Mouse (Mus musculus): ENCODE results near the gene Mall. TPM values are rescaled to one million over a fixed set of nuclear protein-coding genes. Genes with fewer than 3 reads are reported as not detected.

The Mall gene
- 0.09 and 0.13 TPM in 2 replicates for polyA plus RNA-seq (2015; fragmentation: Nextera tagmentation; extraction: Ambion mirVana)

- H3K4me2 ChIP-seq = peak within 1 kb of the TSS; percentile 25; the same call in 1 of the 2 replicates
- no peak within 1 kb of the TSS for H3K4me3 ChIP-seq (replicated peaks)
- no peak for ATAC-seq (ENCODE audit: insufficient read depth)
- no peak within 1 kb of the TSS for H3K9ac ChIP-seq
- H3K9me3 ChIP-seq (replicated peaks) = no peaks in the 10 kb centered on the region
- H3K4me1 ChIP-seq (replicated peaks) = no peaks in the 10 kb centered on the region
- peaks cover 35% of the 10 kb centered on the region for H3K27me3 ChIP-seq
- H3K27ac ChIP-seq (replicated peaks) = no peak within 1 kb of the TSS
- 1% methylated on average over 26 of the region's 26 CpGs for WGBS (ENCODE audit: insufficient replicate concordance)
- no peaks in the 10 kb centered on the region for H3K36me3 ChIP-seq (replicated peaks)
Observed at GRCm38 (mm10) chr2:127729671-127730070, at the start of gene Mall. Mall (minus strand) TSS chr2:127729932.

GRCm38 (mm10) chr2:127778451-127778850 is 48.7 kb upstream of the Mall start:
- 69% methylated on average over 5 of the region's 5 CpGs for WGBS (ENCODE audit: insufficient replicate concordance)
- no peak overlapping the region for H3K27ac ChIP-seq (replicated peaks)

GRCm38 (mm10) chr2:127775013-127775412 is 45.3 kb upstream of the Mall start:
- no peak overlapping the region for H3K9ac ChIP-seq
- no peaks in the 10 kb centered on the region for H3K36me3 ChIP-seq (replicated peaks)
- H3K27ac ChIP-seq (replicated peaks) = no peak overlapping the region
- H3K9me3 ChIP-seq (replicated peaks) = no peaks in the 10 kb centered on the region
- H3K4me3 ChIP-seq (replicated peaks) = no peak overlapping the region
- peaks cover 8% of the 10 kb centered on the region for H3K4me1 ChIP-seq (replicated peaks)
- H3K27me3 ChIP-seq = no peaks in the 10 kb centered on the region; the same call in 1 of the 2 replicates
- no peak overlapping the region for H3K4me2 ChIP-seq
- 72% methylated on average over 3 of the region's 3 CpGs for WGBS (ENCODE audit: insufficient replicate concordance)
- ATAC-seq (ENCODE audit: insufficient read depth) = no peak

More at GRCm38 (mm10) chr2:127778451-127778850, 48.7 kb upstream of the Mall start:
- Histone ChIP-seq H3K4me2 (no peak overlapping the region), H3K27me3 (no peaks in the 10 kb centered on the region; the same call in 1 of the 2 replicates), H3K36me3 (replicated peaks) (no peaks in the 10 kb centered on the region), H3K4me3 (replicated peaks) (no peak overlapping the region), H3K4me1 (replicated peaks) (peaks cover 8% of the 10 kb centered on the region), H3K9ac (no peak overlapping the region), H3K9me3 (replicated peaks) (no peaks in the 10 kb centered on the region)
- ATAC-seq (ENCODE audit: insufficient read depth) = no peak

- H3K27ac ChIP-seq (replicated peaks) = no peak overlapping the region
- 38% methylated on average over 1 of the region's 1 CpGs for whole genome bisulfite sequencing (ENCODE audit: insufficient replicate concordance)
- H3K27me3 ChIP-seq = no peaks in the 10 kb centered on the region; the same call in 1 of the 2 replicates
- no peak for ATAC-seq (ENCODE audit: insufficient read depth)
- H3K36me3 ChIP-seq (replicated peaks) = no peaks in the 10 kb centered on the region
- peaks cover 8% of the 10 kb centered on the region for H3K4me1 ChIP-seq (replicated peaks)
- H3K9ac ChIP-seq = no peak overlapping the region
- H3K4me3 ChIP-seq (replicated peaks) = no peak overlapping the region
- H3K4me2 ChIP-seq = no peak overlapping the region
- H3K9me3 ChIP-seq (replicated peaks) = no peaks in the 10 kb centered on the region
Observed at GRCm38 (mm10) chr2:127774578-127774941, 44.8 kb upstream of the Mall start.

- Histone ChIP-seq H3K9ac (no peak overlapping the region), H3K9me3 (replicated peaks) (no peaks in the 10 kb centered on the region), H3K36me3 (replicated peaks) (no peaks in the 10 kb centered on the region), H3K4me1 (replicated peaks) (peaks cover 8% of the 10 kb centered on the region), H3K27ac (replicated peaks) (peak overlapping the region; percentile 56; the same call in 1 of the 2 replicates), H3K4me3 (replicated peaks) (no peak overlapping the region; the same call in 1 of the 2 replicates), H3K27me3 (no peaks in the 10 kb centered on the region), H3K4me2 (peak overlapping the region; percentile 31)
- 45% methylated on average over 15 of the region's 15 CpGs for WGBS (ENCODE audit: insufficient replicate concordance)
- ATAC-seq (ENCODE audit: insufficient read depth) = peak; percentile 86
Observed at GRCm38 (mm10) chr2:127773938-127774577, 44.3 kb upstream of the Mall start.

- H3K27ac ChIP-seq (replicated peaks) = no peak overlapping the region
- WGBS (ENCODE audit: insufficient replicate concordance) = 50% methylated on average over 5 of the region's 5 CpGs
- H3K36me3 ChIP-seq (replicated peaks) = no peaks in the 10 kb centered on the region
- no peak for ATAC-seq (ENCODE audit: insufficient read depth)
- no peaks in the 10 kb centered on the region for H3K27me3 ChIP-seq
- H3K4me1 ChIP-seq (replicated peaks) = peaks cover 16% of the 10 kb centered on the region
- H3K9ac ChIP-seq = no peak overlapping the region
- H3K9me3 ChIP-seq (replicated peaks) = no peaks in the 10 kb centered on the region
- no peak overlapping the region for H3K4me3 ChIP-seq (replicated peaks)
- no peak overlapping the region for H3K4me2 ChIP-seq
Observed at GRCm38 (mm10) chr2:127761587-127761986, 31.9 kb upstream of the Mall start.

- Histone ChIP-seq H3K9me3 (replicated peaks) (no peaks in the 10 kb centered on the region), H3K36me3 (replicated peaks) (no peaks in the 10 kb centered on the region), H3K4me1 (replicated peaks) (peaks cover 16% of the 10 kb centered on the region), H3K27me3 (no peaks in the 10 kb centered on the region), H3K4me3 (replicated peaks) (no peak overlapping the region), H3K4me2 (no peak overlapping the region), H3K9ac (no peak overlapping the region), H3K27ac (replicated peaks) (no peak overlapping the region)
- no peak for ATAC-seq (ENCODE audit: insufficient read depth)
- WGBS (ENCODE audit: insufficient replicate concordance) = 26% methylated on average over 10 of the region's 10 CpGs
Observed at GRCm38 (mm10) chr2:127760429-127761000, 30.8 kb upstream of the Mall start.

GRCm38 (mm10) chr2:127760014-127760413 is 30.3 kb upstream of the Mall start:
- Histone ChIP-seq H3K9ac (no peak overlapping the region), H3K4me3 (replicated peaks) (no peak overlapping the region), H3K36me3 (replicated peaks) (no peaks in the 10 kb centered on the region), H3K27me3 (no peaks in the 10 kb centered on the region), H3K27ac (replicated peaks) (no peak overlapping the region), H3K4me2 (no peak overlapping the region), H3K9me3 (replicated peaks) (no peaks in the 10 kb centered on the region), H3K4me1 (replicated peaks) (peaks cover 16% of the 10 kb centered on the region)
- WGBS (ENCODE audit: insufficient replicate concordance) = 67% methylated on average over 6 of the region's 6 CpGs
- no peak for ATAC-seq (ENCODE audit: insufficient read depth)

GRCm38 (mm10) chr2:127759157-127759880 is 29.6 kb upstream of the Mall start:
- 50% methylated on average over 5 of the region's 5 CpGs for WGBS (ENCODE audit: insufficient replicate concordance)

GRCm38 (mm10) chr2:127757171-127757570 is 27.4 kb upstream of the Mall start:
- no peaks in the 10 kb centered on the region for H3K9me3 ChIP-seq (replicated peaks)
- WGBS (ENCODE audit: insufficient replicate concordance) = 44% methylated on average over 8 of the region's 8 CpGs

More at GRCm38 (mm10) chr2:127759157-127759880, 29.6 kb upstream of the Mall start:
- no peak overlapping the region for H3K27ac ChIP-seq (replicated peaks)
- no peak for ATAC-seq (ENCODE audit: insufficient read depth)
- no peak overlapping the region for H3K9ac ChIP-seq
- H3K4me2 ChIP-seq = no peak overlapping the region
- H3K4me1 ChIP-seq (replicated peaks) = peaks cover 16% of the 10 kb centered on the region
- H3K4me3 ChIP-seq (replicated peaks) = no peak overlapping the region
- no peaks in the 10 kb centered on the region for H3K9me3 ChIP-seq (replicated peaks)
- H3K27me3 ChIP-seq = no peaks in the 10 kb centered on the region
- H3K36me3 ChIP-seq (replicated peaks) = no peaks in the 10 kb centered on the region

GRCm38 (mm10) chr2:127754113-127754512 is 24.4 kb upstream of the Mall start:
- H3K36me3 ChIP-seq (replicated peaks) = no peaks in the 10 kb centered on the region
- WGBS (ENCODE audit: insufficient replicate concordance) = 74% methylated on average over 4 of the region's 4 CpGs
- 0 out of 2 replicates have a peak, but pooled peaks cover 2% of the 10 kb centered on the region for H3K4me1 ChIP-seq (replicated peaks)
- no peak overlapping the region for H3K4me3 ChIP-seq (replicated peaks)
- H3K9ac ChIP-seq = no peak overlapping the region
- no peak for ATAC-seq (ENCODE audit: insufficient read depth)
- H3K4me2 ChIP-seq = no peak overlapping the region
- no peak overlapping the region for H3K27ac ChIP-seq (replicated peaks)
- H3K9me3 ChIP-seq (replicated peaks) = no peaks in the 10 kb centered on the region
- H3K27me3 ChIP-seq = no peaks in the 10 kb centered on the region

More at GRCm38 (mm10) chr2:127757171-127757570, 27.4 kb upstream of the Mall start:
- H3K27ac ChIP-seq (replicated peaks) = no peak overlapping the region
- H3K4me1 ChIP-seq (replicated peaks) = peaks cover 16% of the 10 kb centered on the region
- no peaks in the 10 kb centered on the region for H3K36me3 ChIP-seq (replicated peaks)
- no peak for ATAC-seq (ENCODE audit: insufficient read depth)
- no peak overlapping the region for H3K4me2 ChIP-seq
- no peak overlapping the region for H3K9ac ChIP-seq
- no peaks in the 10 kb centered on the region for H3K27me3 ChIP-seq
- H3K4me3 ChIP-seq (replicated peaks) = no peak overlapping the region
